Mouse (Mus musculus): ENCODE data around the gene Shb.

Shb gene

GRCm38 (mm10) chr4:45532375-45532774 is at the start of gene Shb:
Shb (minus strand) TSS chr4:45532470.
- no peak for DNase-seq (ENCODE audit: extremely low read depth, low read depth, low spot score)

DNA sequence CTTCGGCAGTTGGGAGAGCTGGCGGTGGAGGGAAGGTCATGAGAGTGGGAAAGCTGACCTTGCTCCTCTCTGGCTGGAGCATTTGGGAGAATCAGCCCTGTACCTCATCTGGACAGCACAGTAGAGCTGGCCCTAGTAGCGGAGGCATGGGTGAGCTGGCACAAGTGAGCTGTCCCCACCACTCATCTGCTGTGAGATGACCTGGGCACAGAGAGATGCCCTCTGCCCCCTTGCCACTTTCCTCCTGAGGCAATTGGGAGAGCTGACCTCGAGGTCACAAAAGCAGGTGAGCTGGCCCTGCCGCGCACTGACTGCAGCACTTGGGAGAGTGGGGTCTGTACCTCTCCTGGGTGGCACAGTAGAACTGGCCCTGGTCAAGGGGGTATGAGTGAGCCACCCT is 48.8 kb upstream of the Shb start:
- DNase-seq (ENCODE audit: extremely low read depth, low read depth, low spot score) = no peak

- DNase-seq (ENCODE audit: extremely low read depth, low read depth, low spot score) = no peak
These were observed 46.5 kb upstream of the Shb start for GRCm38 (mm10) chr4:45578554-45579370.

DNA sequence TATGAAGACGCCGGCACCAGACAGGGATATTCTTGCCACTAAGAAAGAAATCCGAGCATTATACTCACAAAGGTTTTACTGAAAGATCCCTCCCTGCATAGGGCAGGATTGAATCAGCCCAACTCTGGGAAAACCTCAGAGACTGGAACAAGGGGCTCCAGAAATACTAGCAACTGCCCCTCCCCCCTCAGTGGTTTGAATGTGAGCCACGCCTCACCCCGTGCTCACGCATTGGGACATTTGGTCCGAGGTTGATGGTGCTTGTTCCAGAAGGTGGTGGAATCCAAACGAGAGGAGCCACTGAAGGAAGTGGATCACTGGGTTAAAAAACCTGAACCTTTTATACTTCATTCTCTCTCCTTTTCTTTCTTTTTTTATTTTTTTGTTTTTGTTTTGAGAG is 45.4 kb upstream of the Shb start:
- DNase-seq (ENCODE audit: extremely low read depth, low read depth, low spot score) = no peak

- DNase-seq (ENCODE audit: extremely low read depth, low read depth, low spot score) = no peak
These were observed 42.4 kb upstream of the Shb start for GRCm38 (mm10) chr4:45574614-45575169.

DNA sequence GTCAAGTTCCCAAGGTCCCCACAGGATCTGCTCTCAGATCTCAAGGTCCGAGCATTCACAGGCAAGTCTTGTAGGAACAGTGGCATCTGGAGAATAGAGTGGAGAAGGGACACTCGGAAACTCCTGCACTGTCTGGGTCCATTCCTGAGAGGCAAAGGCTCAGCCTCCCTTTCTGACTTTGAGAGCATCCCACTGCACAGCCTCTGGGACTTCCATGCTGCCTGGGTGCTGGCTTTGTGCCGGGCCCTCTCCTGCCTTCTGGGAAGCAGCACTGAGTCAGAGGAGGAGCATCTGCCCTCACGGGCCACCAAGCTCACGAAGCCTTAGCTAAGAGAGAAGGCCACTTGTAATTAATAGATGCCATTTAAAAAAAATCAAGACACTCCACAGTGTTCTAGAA is 37.3 kb upstream of the Shb start:
- DNase-seq (ENCODE audit: extremely low read depth, low read depth, low spot score) = no peak

GRCm38 (mm10) chr4:45558211-45558610 is 25.9 kb upstream of the Shb start:
- no peak for DNase-seq (ENCODE audit: extremely low read depth, low read depth, low spot score)

GRCm38 (mm10) chr4:45552571-45552970 is 20.3 kb upstream of the Shb start:
- DNase-seq (ENCODE audit: extremely low read depth, low read depth, low spot score) = no peak

DNA sequence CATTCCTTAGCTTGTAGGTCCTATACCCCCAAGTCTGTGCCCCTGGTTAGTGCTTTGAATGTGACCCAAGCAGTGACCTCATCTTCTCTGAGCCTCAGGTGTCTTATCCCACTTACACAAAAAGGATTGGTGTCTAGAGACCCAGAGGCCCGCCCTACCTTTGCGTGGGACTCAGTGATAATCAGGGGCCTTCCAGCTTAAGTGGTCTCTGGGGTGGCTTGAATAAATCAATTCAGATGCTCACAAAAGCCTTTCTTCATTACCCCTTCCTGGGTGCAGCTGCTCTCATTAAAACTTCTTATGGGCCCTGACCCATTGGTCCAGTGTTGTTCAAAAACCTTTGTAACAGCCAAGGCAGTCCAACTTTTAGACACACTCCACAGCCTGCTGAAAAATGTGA is 18.7 kb upstream of the Shb start:
- DNase-seq (ENCODE audit: extremely low read depth, low read depth, low spot score) = no peak

DNA sequence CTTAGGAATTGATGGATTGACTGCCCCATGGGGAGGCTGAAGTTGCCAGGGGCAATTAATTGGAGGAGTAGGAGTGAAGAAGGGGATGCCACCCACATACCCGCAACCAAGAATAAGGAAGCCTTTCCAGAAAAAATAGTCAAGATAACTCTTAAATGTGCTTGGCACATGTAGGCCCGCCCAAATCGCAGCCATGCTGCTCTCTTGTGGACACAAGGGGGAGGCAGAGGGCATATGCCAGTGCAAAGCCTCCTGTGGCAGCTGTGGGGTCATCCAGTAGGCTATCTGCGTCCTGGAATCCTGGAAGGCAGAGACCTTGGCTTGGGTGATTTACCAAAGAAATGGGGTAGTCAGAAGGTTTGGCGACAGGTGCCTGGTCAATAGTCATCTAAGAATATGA is 17.2 kb upstream of the Shb start:
- DNase-seq (ENCODE audit: extremely low read depth, low read depth, low spot score) = no peak

GRCm38 (mm10) chr4:45545851-45546250 is 13.6 kb upstream of the Shb start:
- DNase-seq (ENCODE audit: extremely low read depth, low read depth, low spot score) = no peak

- DNase-seq (ENCODE audit: extremely low read depth, low read depth, low spot score) = no peak
These were observed 11.3 kb upstream of the Shb start for GRCm38 (mm10) chr4:45543481-45544051.

- DNase-seq (ENCODE audit: extremely low read depth, low read depth, low spot score) = no peak
These were observed 8.1 kb upstream of the Shb start for GRCm38 (mm10) chr4:45540151-45540933.

GRCm38 (mm10) chr4:45539187-45539586 is 6.9 kb upstream of the Shb start:
- DNase-seq (ENCODE audit: extremely low read depth, low read depth, low spot score) = no peak

DNA sequence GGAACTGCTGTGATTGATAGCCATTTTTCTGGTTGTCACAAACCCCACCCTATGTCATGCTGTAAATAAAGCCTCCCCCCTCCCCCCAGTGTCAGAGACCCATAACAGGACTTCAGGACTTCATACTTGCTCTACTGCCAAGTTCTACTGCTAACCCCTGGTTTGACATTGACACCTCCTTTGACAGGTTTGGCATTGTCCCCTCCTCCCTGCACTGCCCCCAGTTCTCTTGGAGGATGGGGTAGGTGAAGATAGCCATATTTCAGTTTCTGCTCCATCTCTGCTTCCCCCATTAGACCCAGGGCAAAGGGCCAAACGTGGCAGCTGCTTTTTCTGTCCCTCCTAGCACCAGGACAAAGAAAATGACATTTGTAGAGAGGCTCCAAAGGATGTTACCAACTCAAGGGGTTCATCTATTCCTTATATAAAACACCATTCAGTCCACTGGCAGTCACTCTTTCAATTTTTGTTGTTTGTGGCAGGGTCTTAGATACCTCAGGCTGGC is 1.2 kb upstream of the Shb start:
- DNase-seq (ENCODE audit: extremely low read depth, low read depth, low spot score) = no peak

DNA sequence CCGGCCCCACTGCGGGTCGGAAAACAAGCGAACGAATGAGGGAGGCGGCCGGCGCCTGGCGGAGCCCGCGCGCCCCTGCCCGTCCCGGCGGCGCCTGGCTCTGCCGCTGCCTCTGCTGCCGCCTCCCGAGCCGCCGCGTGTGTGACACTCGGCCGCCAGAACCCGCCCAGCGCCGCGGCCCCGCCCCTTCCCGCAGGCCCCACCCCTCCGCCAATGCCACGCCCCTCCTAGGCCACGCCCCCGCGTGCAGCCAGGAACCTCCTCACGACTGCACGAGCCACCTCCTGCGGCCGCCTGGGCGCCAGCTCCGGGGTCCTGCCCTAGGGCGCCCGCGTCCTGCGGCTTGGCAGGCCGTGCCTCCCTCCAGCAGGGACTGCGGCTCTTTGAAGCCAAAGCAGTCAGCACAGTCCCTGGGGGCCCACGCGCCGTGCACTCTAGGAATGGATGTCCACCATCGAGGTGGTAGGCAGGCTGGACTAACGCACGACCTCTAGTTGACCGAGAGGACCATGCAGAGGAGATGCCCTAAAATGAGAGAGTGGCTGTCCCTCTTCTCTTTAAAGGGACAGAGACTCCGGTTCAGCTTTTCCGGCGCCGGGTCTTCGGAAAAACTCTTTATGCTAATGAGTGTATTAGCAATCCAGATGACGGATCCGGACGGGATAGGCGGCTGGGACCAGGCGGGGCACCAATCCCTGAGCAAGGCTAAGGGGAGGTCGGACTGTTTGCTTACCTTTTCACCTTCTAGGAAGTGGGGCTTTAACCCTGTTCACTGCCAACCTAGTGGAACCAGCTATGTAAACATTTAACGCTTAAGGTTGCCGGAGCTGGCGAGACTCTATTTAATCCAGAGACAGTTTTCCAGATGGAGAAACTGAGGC is 1.4 kb downstream of the Shb start:
- no peak for DNase-seq (ENCODE audit: extremely low read depth, low read depth, low spot score)

GRCm38 (mm10) chr4:45529986-45530597 is 2.2 kb downstream of the Shb start:
- DNase-seq (ENCODE audit: extremely low read depth, low read depth, low spot score) = no peak

- DNase-seq (ENCODE audit: extremely low read depth, low read depth, low spot score) = no peak
These were observed 2.9 kb downstream of the Shb start for GRCm38 (mm10) chr4:45529201-45529985.
